Mouse (Mus musculus): ENCODE results near the gene Dennd2c.
"Not testable (repeated sequence)": the region's sequence is repeated elsewhere in the genome, so short reads cannot be mapped to it uniquely, and the experiment has no call there.

The Dennd2c gene

GRCm38 (mm10) chr3:103169771-103170170 lies 67.4 kb downstream of the Dennd2c start:
- DNase-seq (ENCODE audit: low read depth): peak; percentile 95

- peak; percentile 98 for DNase-seq (ENCODE audit: low read depth)
These were observed 69.3 kb downstream of the Dennd2c start, which contains the start of gene Bcas2 for GRCm38 (mm10) chr3:103171505-103172267. Gene Bcas2 (plus strand): TSS chr3:103171655.

- DNase-seq (ENCODE audit: low read depth): no peak
These were observed 70.2 kb downstream of the Dennd2c start for GRCm38 (mm10) chr3:103172615-103173014.

- no peak for DNase-seq (ENCODE audit: low read depth)
These were observed 74.3 kb downstream of the Dennd2c start for GRCm38 (mm10) chr3:103176740-103177139.

GRCm38 (mm10) chr3:103179527-103179926 lies 77.1 kb downstream of the Dennd2c start:
- DNase-seq (ENCODE audit: low read depth): no peak

GRCm38 (mm10) chr3:103181171-103181570 lies 78.8 kb downstream of the Dennd2c start:
- no peak for DNase-seq (ENCODE audit: low read depth)

- no peak for DNase-seq (ENCODE audit: low read depth)
These were observed 80.4 kb downstream of the Dennd2c start for GRCm38 (mm10) chr3:103182821-103183220.

- DNase-seq (ENCODE audit: low read depth): not testable (repeated sequence)
These were observed 82.1 kb downstream of the Dennd2c start for GRCm38 (mm10) chr3:103184467-103184866.

GRCm38 (mm10) chr3:103188451-103188850 lies 86.0 kb downstream of the Dennd2c start:
- DNase-seq (ENCODE audit: low read depth): no peak

- DNase-seq (ENCODE audit: low read depth): no peak
These were observed 86.5 kb downstream of the Dennd2c start for GRCm38 (mm10) chr3:103188856-103189255.

GRCm38 (mm10) chr3:103192161-103192560 lies 89.8 kb downstream of the Dennd2c start:
- no peak for DNase-seq (ENCODE audit: low read depth)

GRCm38 (mm10) chr3:103193186-103193585 lies 90.8 kb downstream of the Dennd2c start:
- DNase-seq (ENCODE audit: low read depth): no peak

GRCm38 (mm10) chr3:103196320-103196823 lies 94.0 kb downstream of the Dennd2c start:
- DNase-seq (ENCODE audit: low read depth): peak; percentile 9

GRCm38 (mm10) chr3:103199386-103199785 lies 97.0 kb downstream of the Dennd2c start:
- no peak for DNase-seq (ENCODE audit: low read depth)

- not testable (repeated sequence) for DNase-seq (ENCODE audit: low read depth)
These were observed 98.7 kb downstream of the Dennd2c start for GRCm38 (mm10) chr3:103201105-103201504.

- DNase-seq (ENCODE audit: low read depth): no peak
These were observed 101.2 kb downstream of the Dennd2c start for GRCm38 (mm10) chr3:103203554-103203953.

- DNase-seq (ENCODE audit: low read depth): no peak
These were observed 102.0 kb downstream of the Dennd2c start for GRCm38 (mm10) chr3:103204445-103204844.

- DNase-seq (ENCODE audit: low read depth): peak; percentile 30
These were observed 104.0 kb downstream of the Dennd2c start for GRCm38 (mm10) chr3:103206393-103206792.

GRCm38 (mm10) chr3:103207749-103208148 lies 105.3 kb downstream of the Dennd2c start:
- DNase-seq (ENCODE audit: low read depth): no peak

GRCm38 (mm10) chr3:103208237-103208636 lies 105.8 kb downstream of the Dennd2c start:
- no peak for DNase-seq (ENCODE audit: low read depth)

GRCm38 (mm10) chr3:103211101-103211500 lies 108.7 kb downstream of the Dennd2c start:
- no peak for DNase-seq (ENCODE audit: low read depth)

- DNase-seq (ENCODE audit: low read depth): no peak
These were observed 109.7 kb downstream of the Dennd2c start for GRCm38 (mm10) chr3:103212142-103212541.

- no peak for DNase-seq (ENCODE audit: low read depth)
These were observed 111.1 kb downstream of the Dennd2c start for GRCm38 (mm10) chr3:103213537-103213936.

Data from c-Kit-positive CD71-negative TER-119-negative erythroid progenitor cells, embryonic 14.5 days (primary cell).